Mouse (Mus musculus) MEL (cell line): Measurements from ENCODE around the gene Enc1. TPM values are rescaled to one million over a fixed set of nuclear protein-coding genes. Genes with fewer than 3 reads are reported as not detected.

Source experiments
- DNase-seq: peaks from one replicate; pipeline ENCODE4 v3.0.0; 2011; ENCODE audit warnings: low read depth, low spot score
- H3K27ac ChIP-seq: 2 replicates; pipeline ENCODE4 v1.5.1; 2012; ENCODE audit warnings: low read depth, mild to moderate bottlenecking, control low read depth, low read length, moderate library complexity; ENCODE audit not compliant: control insufficient read depth
- H3K27me3 ChIP-seq, 2 experiments: fragments of 150-350 bp in 1 of 2; sonication (generic) in 1 of 2; 2 replicates each; pipeline ENCODE4 v1.6.1; 2012; ENCODE audit warnings: low read length in 2 of 2, mild to moderate bottlenecking in 2 of 2, improper control_type of control experiment in 1 of 2, moderate library complexity in 1 of 2; ENCODE audit not compliant: insufficient read depth in 2 of 2, control insufficient read depth in 1 of 2
- H3K36me3 ChIP-seq, 2 experiments: 2 replicates each; pipeline ENCODE4 v1.6.1; 2012 to 2014; ENCODE audit warnings: low read length in 2 of 2, improper control_type of control experiment in 1 of 2, inconsistent platforms in 1 of 2, mild to moderate bottlenecking in 1 of 2; ENCODE audit not compliant: insufficient read depth in 2 of 2, control insufficient read depth in 1 of 2
- H3K4me1 ChIP-seq, 2 experiments: fragments of 150-350 bp in 1 of 2; sonication (generic) in 1 of 2; 2 replicates each; pipeline ENCODE4 v1.6.1; 2012; ENCODE audit warnings: low read length in 2 of 2, improper control_type of control experiment in 1 of 2, mild to moderate bottlenecking in 1 of 2; ENCODE audit not compliant: insufficient read depth in 2 of 2, control insufficient read depth in 1 of 2
- H3K4me3 ChIP-seq, 2 experiments: fragments of 150-350 bp in 1 of 2; sonication (generic) in 1 of 2; 2 replicates each; pipeline ENCODE4 v1.5.1; 2012; ENCODE audit warnings: low read depth in 2 of 2, low read length in 2 of 2, mild to moderate bottlenecking in 2 of 2, moderate library complexity in 2 of 2, control low read depth in 1 of 2, improper control_type of control experiment in 1 of 2; ENCODE audit not compliant: control insufficient read depth in 1 of 2, insufficient read depth in 1 of 2
- H3K79me2 ChIP-seq: 2 replicates; pipeline ENCODE4 v1.6.1; 2012; ENCODE audit warnings: mild to moderate bottlenecking, low read length, moderate library complexity; ENCODE audit not compliant: control insufficient read depth, poor library complexity, insufficient read depth
- H3K9ac ChIP-seq: 2 replicates; pipeline ENCODE4 v1.6.1; 2012; ENCODE audit warnings: low read depth, mild to moderate bottlenecking, control low read depth, low read length, moderate library complexity; ENCODE audit not compliant: control insufficient read depth, poor library complexity, severe bottlenecking
- H3K9me3 ChIP-seq: fragments of 150-350 bp; sonication (generic); replicated peaks from 2 replicates; pipeline ENCODE4 v1.6.1; 2012; ENCODE audit warnings: mild to moderate bottlenecking, low read length, improper control_type of control experiment, moderate library complexity; ENCODE audit not compliant: insufficient read depth
- BHLHE40 ChIP-seq: IDR thresholded peaks from 2 replicates; pipeline ENCODE4 v1.6.1; 2012; ENCODE audit warnings: low read depth, mild to moderate bottlenecking, inconsistent platforms, low read length, improper control_type of control experiment, borderline replicate concordance
- ETS1 ChIP-seq: IDR thresholded peaks from 2 replicates; pipeline ENCODE4 v1.6.1; 2012; ENCODE audit warnings: low read depth, mild to moderate bottlenecking, inconsistent platforms, low read length, improper control_type of control experiment, moderate library complexity
- GABPA ChIP-seq: IDR thresholded peaks from 2 replicates; pipeline ENCODE4 v1.6.1; 2012; ENCODE audit warnings: low read depth, mild to moderate bottlenecking, inconsistent platforms, low read length, improper control_type of control experiment, moderate library complexity
- GATA1 ChIP-seq: IDR thresholded peaks from 2 replicates; pipeline ENCODE4 v1.6.1; 2011; ENCODE audit warnings: low read depth, low read length, improper control_type of control experiment
- HCFC1 ChIP-seq: IDR thresholded peaks from 2 replicates; pipeline ENCODE4 v1.6.1; 2012; ENCODE audit warnings: low read depth, mild to moderate bottlenecking, inconsistent platforms, low read length, improper control_type of control experiment, moderate library complexity
- JUND ChIP-seq: IDR thresholded peaks from 2 replicates; pipeline ENCODE4 v1.6.1; 2011; ENCODE audit warnings: low read depth, mild to moderate bottlenecking, improper control_type of control experiment, low read length
- MAFK ChIP-seq: IDR thresholded peaks from 2 replicates; pipeline ENCODE4 v1.6.1; 2011; ENCODE audit warnings: low read depth, mild to moderate bottlenecking, low read length, improper control_type of control experiment, borderline replicate concordance
- MAZ ChIP-seq: IDR thresholded peaks from 2 replicates; pipeline ENCODE4 v1.6.1; 2012; ENCODE audit warnings: low read depth, mild to moderate bottlenecking, inconsistent platforms, low read length, improper control_type of control experiment
- MEF2A ChIP-seq: IDR thresholded peaks from 2 replicates; pipeline ENCODE4 v1.6.1; 2014; ENCODE audit warnings: low read depth, mild to moderate bottlenecking, inconsistent platforms, low read length, improper control_type of control experiment; ENCODE audit not compliant: poor library complexity, insufficient replicate concordance, severe bottlenecking; ENCODE audit errors: extremely low read depth
- MYB ChIP-seq: IDR thresholded peaks from 2 replicates; pipeline ENCODE4 v1.6.1; 2011; ENCODE audit warnings: mild to moderate bottlenecking, low read depth, low read length, improper control_type of control experiment
- MYC ChIP-seq: IDR thresholded peaks from 2 replicates; pipeline ENCODE4 v1.6.1; 2011; ENCODE audit warnings: low read depth, mild to moderate bottlenecking, low read length, improper control_type of control experiment, moderate library complexity
- POLR2AphosphoS5 ChIP-seq: IDR thresholded peaks from 2 replicates; pipeline ENCODE4 v1.6.1; 2012; ENCODE audit warnings: low read depth, borderline replicate concordance, mild to moderate bottlenecking, inconsistent platforms, low read length, moderate library complexity, mixed read lengths
- RAD21 ChIP-seq: IDR thresholded peaks from 2 replicates; pipeline ENCODE4 v1.6.1; 2011; ENCODE audit warnings: mild to moderate bottlenecking, low read depth, low read length, improper control_type of control experiment
- RCOR1 ChIP-seq: IDR thresholded peaks from 2 replicates; pipeline ENCODE4 v1.6.1; 2012; ENCODE audit warnings: low read depth, mild to moderate bottlenecking, inconsistent platforms, low read length, improper control_type of control experiment
- SIN3A ChIP-seq: IDR thresholded peaks from 2 replicates; pipeline ENCODE4 v1.6.1; 2012; ENCODE audit warnings: low read length, improper control_type of control experiment, inconsistent platforms
- TAL1 ChIP-seq: IDR thresholded peaks from 2 replicates; pipeline ENCODE4 v1.6.1; 2012; ENCODE audit warnings: mild to moderate bottlenecking, inconsistent platforms, low read length, moderate library complexity, mixed read lengths
- TBP ChIP-seq: IDR thresholded peaks from 2 replicates; pipeline ENCODE4 v1.8.0; 2011; ENCODE audit warnings: low read depth, low read length, improper control_type of control experiment
- USF2 ChIP-seq, 2 experiments: IDR thresholded peaks; 2 replicates each; pipeline ENCODE4 v1.6.1; 2011 to 2012; ENCODE audit warnings: improper control_type of control experiment in 2 of 2, low read length in 2 of 2, borderline replicate concordance in 1 of 2, inconsistent platforms in 1 of 2, low read depth in 1 of 2, mild to moderate bottlenecking in 1 of 2; ENCODE audit not compliant: insufficient read depth in 1 of 2
- ZMIZ1 ChIP-seq: IDR thresholded peaks from 2 replicates; pipeline ENCODE4 v1.6.1; 2012; ENCODE audit warnings: low read depth, mild to moderate bottlenecking, inconsistent platforms, low read length, improper control_type of control experiment, moderate library complexity
- ZNF384 ChIP-seq: IDR thresholded peaks from 2 replicates; pipeline ENCODE4 v1.6.1; 2012; ENCODE audit warnings: low read depth, mild to moderate bottlenecking, inconsistent platforms, low read length, improper control_type of control experiment
- polyA plus RNA-seq, 2 experiments: library from polyadenylated mRNA; stranded (reverse) in 1 of 2; unstranded in 1 of 2; fragments of >175 nt in 1 of 2; fragments of >200 nt in 1 of 2; gene quantifications; 2 replicates each; pipeline versions ENCODE4 v1.2.1 to v1.2.4; 2012; ENCODE audit warnings: low replicate concordance in 2 of 2, low read depth in 1 of 2; ENCODE audit not compliant: insufficient read length in 2 of 2, insufficient read depth in 1 of 2, missing spikeins in 1 of 2
- total RNA-seq: library from RNA; depleted of rRNA; stranded (reverse); fragments of 300-350 nt; gene quantifications from 2 replicates; pipeline ENCODE4 v1.2.3, GENCODE M21; 2012; rRNA removed

Enc1 gene
- total RNA-seq (not detected in 2 replicates), polyA plus RNA-seq (not detected)

DNA sequence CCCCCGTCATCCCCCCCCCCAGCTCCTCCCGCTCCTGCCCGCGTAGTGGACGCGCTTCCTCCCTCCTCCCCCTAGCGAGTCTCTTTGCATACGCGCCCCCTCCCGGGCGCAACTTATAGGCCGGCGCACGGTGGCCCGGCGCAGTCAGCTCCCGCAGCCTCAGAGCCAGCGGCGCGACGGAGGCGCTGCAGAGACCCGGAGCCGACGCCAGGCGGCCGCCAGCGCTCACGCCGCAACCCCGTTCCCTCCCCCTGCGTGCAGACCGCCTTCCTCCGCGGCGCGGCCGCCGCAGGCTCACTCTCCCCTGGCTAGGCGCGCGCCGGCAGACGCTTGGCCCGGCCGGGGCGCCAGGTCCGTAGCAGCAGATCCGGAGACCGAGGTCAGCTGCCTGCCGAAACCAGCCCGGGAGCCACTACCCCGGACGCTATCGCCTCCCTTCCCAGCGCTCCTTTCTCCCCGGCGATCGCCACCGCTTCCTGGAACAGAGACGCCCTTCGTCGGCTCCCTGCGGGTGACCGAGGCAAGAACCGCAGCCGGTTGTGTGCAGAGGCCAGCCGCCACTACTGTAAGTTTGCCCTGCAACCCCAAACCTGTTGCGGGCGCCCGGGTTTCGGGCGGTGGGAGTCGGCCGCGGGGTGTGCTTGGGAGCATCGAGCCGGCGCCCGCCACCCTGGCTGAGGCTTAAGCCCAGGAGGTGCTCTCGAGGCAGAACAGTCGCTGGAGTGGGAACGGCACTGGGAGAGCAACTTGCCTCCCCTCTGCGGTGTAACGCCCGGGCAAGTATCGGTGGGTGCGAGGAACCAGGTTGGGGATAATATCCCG, at the start of gene Enc1:
TSS of gene Enc1 (plus strand) at position 141 of the 822 bp plus-strand sequence.
- no peak within 1 kb of the TSS for H3K9ac ChIP-seq
- no peaks in the 10 kb centered on the region for H3K79me2 ChIP-seq
- H3K27ac ChIP-seq: no peak within 1 kb of the TSS
- H3K4me3 ChIP-seq: no peak within 1 kb of the TSS
- H3K36me3 ChIP-seq: no peaks in the 10 kb centered on the region
- no peaks in the 10 kb centered on the region for H3K9me3 ChIP-seq
- no peaks in the 10 kb centered on the region for H3K27me3 ChIP-seq
- no peak for DNase-seq
- no peak for TF ChIP-seq RCOR1
- no peak for TF ChIP-seq POLR2AphosphoS5
- no peak for TF ChIP-seq GABPA
- no peak for TF ChIP-seq GATA1
- TF ChIP-seq MAZ: no peak
- no peak for TF ChIP-seq BHLHE40
- no peak for TF ChIP-seq MEF2A
- TF ChIP-seq ETS1: no peak
- no peak for TF ChIP-seq ZNF384
- TF ChIP-seq HCFC1: no peak
- TF ChIP-seq TBP: no peak
- TF ChIP-seq RAD21: no peak
- TF ChIP-seq ZMIZ1: no peak
- TF ChIP-seq MAFK: no peak
- no peak for TF ChIP-seq MYC
- TF ChIP-seq USF2 (IDR thresholded peaks at IDR 0.05; ENCODE audit: borderline replicate concordance in 1 of 2, insufficient read depth in 1 of 2, low read depth in 1 of 2, low read length in 2 of 2): no peak
- TF ChIP-seq SIN3A: no peak
- no peak for TF ChIP-seq MYB
- no peak for TF ChIP-seq JUND
- no peak for TF ChIP-seq TAL1
- no peaks in the 10 kb centered on the region for H3K4me1 ChIP-seq
